Mouse (Mus musculus) kidney, postnatal 0 days (tissue): ENCODE data around the gene 9330161L09Rik. TPM values are rescaled to one million over a fixed set of nuclear protein-coding genes. Genes with fewer than 3 reads are reported as not detected.

Experiments used
- ATAC-seq: fragments of 200-750 bp; cut with Nextera tagmentation; replicated peaks from 2 replicates; pipeline ENCODE4 v1.8.0; 2017; ENCODE audit warnings: low read depth, moderate number of reproducible peaks, moderate TSS enrichment, moderate library complexity; ENCODE audit not compliant: low FRiP score
- DNase-seq: peaks from one replicate; pipeline ENCODE4 v3.0.0-alpha.2; 2016; ENCODE audit warnings: low spot score
- H3K27ac ChIP-seq: fragments of 300-500 bp; sonication (generic); 2 replicates; pipeline ENCODE4 v1.5.1; 2014; ENCODE audit warnings: mild to moderate bottlenecking
- H3K27me3 ChIP-seq: fragments of 300-500 bp; sonication (generic); 2 replicates; pipeline ENCODE4 v1.6.1; 2014; ENCODE audit warnings: low read length, mixed read lengths; ENCODE audit not compliant: insufficient read depth
- H3K36me3 ChIP-seq: fragments of 300-500 bp; sonication (generic); 2 replicates; pipeline ENCODE4 v1.6.1; 2014; ENCODE audit warnings: low read length, mixed read lengths; ENCODE audit not compliant: insufficient read depth
- H3K4me1 ChIP-seq: fragments of 300-500 bp; sonication (generic); replicated peaks from 2 replicates; pipeline ENCODE4 v1.6.1; 2014; ENCODE audit warnings: antibody characterized with exemption, low read length, mixed read lengths; ENCODE audit not compliant: insufficient read depth
- H3K4me2 ChIP-seq: fragments of 300-500 bp; sonication (generic); 2 replicates; pipeline ENCODE4 v1.6.1; 2014; ENCODE audit warnings: mild to moderate bottlenecking, low read length, moderate library complexity, mixed read lengths
- H3K4me3 ChIP-seq: fragments of 300-500 bp; sonication (generic); replicated peaks from 2 replicates; pipeline ENCODE4 v1.5.1; 2014; ENCODE audit warnings: low read depth, low read length
- H3K9ac ChIP-seq: fragments of 300-500 bp; sonication (generic); 2 replicates; pipeline ENCODE4 v1.6.1; 2014; ENCODE audit warnings: low read depth, low read length
- H3K9me3 ChIP-seq: fragments of 300-500 bp; sonication (generic); replicated peaks from 2 replicates; pipeline ENCODE4 v1.6.1; 2016; ENCODE audit warnings: low read length, inconsistent platforms, mixed read lengths
- CTCF ChIP-seq: IDR thresholded peaks from 2 replicates; pipeline ENCODE4 v1.5.1; 2016; ENCODE audit warnings: antibody characterized with exemption, low read depth, mild to moderate bottlenecking, moderate library complexity
- WGBS: fragments of 180-500 bp; shearing (Covaris S2); extraction: QIAGEN DNeasy Blood & Tissue Kit; methylation state at CpG from one replicate; pipeline ENCODE4 v1.1.7; 2014; 5-methylcytosine and 5-hydroxymethylcytosine counted together
- polyA plus RNA-seq: library from polyadenylated mRNA; unstranded; fragments of >200 nt; fragmentation: Nextera tagmentation; extraction: Ambion mirVana; gene quantifications from 2 replicates; pipeline ENCODE4 v1.2.1, GENCODE M21; 2015

9330161L09Rik gene
- polyA plus RNA-seq, 1 experiment from 2014 or later: 0.34 TPM

GRCm38 (mm10) chr12:103437601-103438000 lies 30.0 kb upstream of the 9330161L09Rik start:
- no peak for DNase-seq
- Histone ChIP-seq H3K27me3 (no peaks in the 10 kb centered on the region), H3K4me1 (no peaks in the 10 kb centered on the region), H3K9me3 (no peaks in the 10 kb centered on the region), H3K36me3 (0 out of 2 replicates have a peak, but pooled peaks cover 4% of the 10 kb centered on the region), H3K9ac (no peak overlapping the region), H3K4me2 (no peak overlapping the region), H3K4me3 (no peak overlapping the region), H3K27ac (no peak overlapping the region)
- 83% methylated on average over 1 of the region's 1 CpGs for WGBS
- TF ChIP-seq CTCF: no peak
- ATAC-seq: no peak

- no peak overlapping the region for H3K4me2 ChIP-seq
- no peaks in the 10 kb centered on the region for H3K9me3 ChIP-seq
- TF ChIP-seq CTCF: no peak
- H3K9ac ChIP-seq: no peak overlapping the region
- no peaks in the 10 kb centered on the region for H3K4me1 ChIP-seq
- ATAC-seq (0 out of 2 replicates have a peak, but pooled peaks have one; percentile 4), DNase-seq (no peak)
- 0 out of 2 replicates have a peak, but pooled peaks cover 4% of the 10 kb centered on the region for H3K36me3 ChIP-seq
- H3K27ac ChIP-seq: peak overlapping the region; percentile 85
- H3K4me3 ChIP-seq: no peak overlapping the region
- no peaks in the 10 kb centered on the region for H3K27me3 ChIP-seq
Observed at GRCm38 (mm10) chr12:103434861-103435260, 27.2 kb upstream of the 9330161L09Rik start.

- no peaks in the 10 kb centered on the region for H3K27me3 ChIP-seq
- no peak within 1 kb of the TSS for H3K4me3 ChIP-seq
- peak within 1 kb of the TSS; percentile 36 for H3K4me2 ChIP-seq
- H3K36me3 ChIP-seq: 0 out of 2 replicates have a peak, but pooled peaks cover 4% of the 10 kb centered on the region
- H3K4me1 ChIP-seq: no peaks in the 10 kb centered on the region
- DNase-seq: peak; percentile 97
- 35% methylated on average over 8 of the region's 8 CpGs for WGBS
- H3K9ac ChIP-seq: no peak within 1 kb of the TSS
- H3K27ac ChIP-seq: peak within 1 kb of the TSS; percentile 85
- no peak for TF ChIP-seq CTCF
- H3K9me3 ChIP-seq: no peaks in the 10 kb centered on the region
- peak; percentile 96 for ATAC-seq
Observed at GRCm38 (mm10) chr12:103433986-103434731, 26.5 kb upstream of the 9330161L09Rik start, which contains the start of gene Ifi27. Ifi27 (plus strand) TSS chr12:103434211.

GRCm38 (mm10) chr12:103433430-103433829 lies 25.8 kb upstream of the 9330161L09Rik start:
- no peaks in the 10 kb centered on the region for H3K9me3 ChIP-seq
- peak overlapping the region; percentile 85; the same call in 1 of the 2 replicates for H3K27ac ChIP-seq
- H3K4me2 ChIP-seq: no peak overlapping the region
- H3K27me3 ChIP-seq: no peaks in the 10 kb centered on the region
- ATAC-seq (no peak), DNase-seq (no peak)
- no peaks in the 10 kb centered on the region for H3K4me1 ChIP-seq
- H3K36me3 ChIP-seq: 0 out of 2 replicates have a peak, but pooled peaks cover 4% of the 10 kb centered on the region
- TF ChIP-seq CTCF: no peak
- H3K9ac ChIP-seq: no peak overlapping the region
- 77% methylated on average over 2 of the region's 2 CpGs for WGBS
- H3K4me3 ChIP-seq: no peak overlapping the region

- Histone ChIP-seq H3K9ac (no peak overlapping the region), H3K4me2 (no peak overlapping the region), H3K9me3 (no peaks in the 10 kb centered on the region), H3K4me1 (0 out of 2 replicates have a peak, but pooled peaks cover under 1% of the 10 kb centered on the region), H3K4me3 (no peak overlapping the region), H3K27ac (no peak overlapping the region), H3K27me3 (no peaks in the 10 kb centered on the region), H3K36me3 (0 out of 2 replicates have a peak, but pooled peaks cover 8% of the 10 kb centered on the region)
- DNase-seq (no peak), ATAC-seq (no peak)
- WGBS: 93% methylated on average over 7 of the region's 7 CpGs
- peak; percentile 18; the same call in 1 of the 2 replicates for TF ChIP-seq CTCF
Observed at GRCm38 (mm10) chr12:103426710-103427109, 19.1 kb upstream of the 9330161L09Rik start.

- peak within 1 kb of the TSS; percentile 96 for H3K4me3 ChIP-seq
- 0 out of 2 replicates have a peak, but pooled peaks cover 6% of the 10 kb centered on the region for H3K4me1 ChIP-seq
- peak; percentile 91 for TF ChIP-seq CTCF
- peak; percentile 99 for ATAC-seq
- peak; percentile 100 for DNase-seq
- WGBS: 2% methylated on average over 33 of the region's 33 CpGs
- no peaks in the 10 kb centered on the region for H3K9me3 ChIP-seq
- peak within 1 kb of the TSS; percentile 87 for H3K4me2 ChIP-seq
- H3K27ac ChIP-seq: peak within 1 kb of the TSS; percentile 42; the same call in 1 of the 2 replicates
- H3K27me3 ChIP-seq: no peaks in the 10 kb centered on the region
- 0 out of 2 replicates have a peak, but pooled peaks cover 12% of the 10 kb centered on the region for H3K36me3 ChIP-seq
- peak within 1 kb of the TSS; percentile 89 for H3K9ac ChIP-seq
Observed at GRCm38 (mm10) chr12:103425729-103426470, 18.3 kb upstream of the 9330161L09Rik start, which contains the start of gene Ddx24. Ddx24 (minus strand) TSS chr12:103425830.
